Mouse (Mus musculus): ENCODE results near the gene Hdac9.

Hdac9 gene

GRCm38 (mm10) chr12:34688941-34689340 is 228.0 kb downstream of the Hdac9 start:
- DNase-seq, result no peak

- DNase-seq, result peak; percentile 18
Measured at GRCm38 (mm10) chr12:34683375-34683774, 233.5 kb downstream of the Hdac9 start.

GRCm38 (mm10) chr12:34682657-34683056 is 234.2 kb downstream of the Hdac9 start:
- no peak for DNase-seq

- no peak for DNase-seq
Measured at GRCm38 (mm10) chr12:34680576-34680975, 236.3 kb downstream of the Hdac9 start.

GRCm38 (mm10) chr12:34677110-34677509 is 239.8 kb downstream of the Hdac9 start:
- DNase-seq, result no peak

GRCm38 (mm10) chr12:34674235-34674634 is 242.7 kb downstream of the Hdac9 start:
- no peak for DNase-seq

- DNase-seq, result no peak
Measured at GRCm38 (mm10) chr12:34673539-34673938, 243.4 kb downstream of the Hdac9 start.

- peak; percentile 74 for DNase-seq
Measured at GRCm38 (mm10) chr12:34664758-34665157, 252.1 kb downstream of the Hdac9 start.

- DNase-seq, result no peak
Measured at GRCm38 (mm10) chr12:34661378-34661777, 255.5 kb downstream of the Hdac9 start.

- no peak for DNase-seq
Measured at GRCm38 (mm10) chr12:34660027-34660426, 256.9 kb downstream of the Hdac9 start.

GRCm38 (mm10) chr12:34658568-34658967 is 258.3 kb downstream of the Hdac9 start:
- no peak for DNase-seq

GRCm38 (mm10) chr12:34658119-34658518 is 258.8 kb downstream of the Hdac9 start:
- DNase-seq, result peak; percentile 5

- DNase-seq, result no peak
Measured at GRCm38 (mm10) chr12:34653615-34654014, 263.3 kb downstream of the Hdac9 start.

- DNase-seq, result no peak
Measured at GRCm38 (mm10) chr12:34648753-34649152, 268.1 kb downstream of the Hdac9 start.

- no peak for DNase-seq
Measured at GRCm38 (mm10) chr12:34641705-34642259, 275.1 kb downstream of the Hdac9 start.

- no peak for DNase-seq
Measured at GRCm38 (mm10) chr12:34637238-34638124, 279.4 kb downstream of the Hdac9 start.

GRCm38 (mm10) chr12:34619101-34619500 is 297.8 kb downstream of the Hdac9 start:
- DNase-seq, result no peak

- DNase-seq, result no peak
Measured at GRCm38 (mm10) chr12:34618321-34618720, 298.6 kb downstream of the Hdac9 start.

- no peak for DNase-seq
Measured at GRCm38 (mm10) chr12:34617836-34618235, 299.1 kb downstream of the Hdac9 start.

- DNase-seq, result no peak
Measured at GRCm38 (mm10) chr12:34614796-34615195, 302.1 kb downstream of the Hdac9 start.

- no peak for DNase-seq
Measured at GRCm38 (mm10) chr12:34612511-34612910, 304.4 kb downstream of the Hdac9 start.

GRCm38 (mm10) chr12:34604521-34604920 is 312.4 kb downstream of the Hdac9 start:
- no peak for DNase-seq

- DNase-seq, result no peak
Measured at GRCm38 (mm10) chr12:34594167-34594793, 322.6 kb downstream of the Hdac9 start.

GRCm38 (mm10) chr12:34587171-34587570 is 329.7 kb downstream of the Hdac9 start:
- DNase-seq, result no peak
